Mouse (Mus musculus): ENCODE measurements at regions not wholly inside any gene's neighbourhood (a gene's known extent, or its start where the extent isn't known, plus 50 kb on each side); places are given as distances from the start of the nearest gene placed in this dataset.

GRCm38 (mm10) chr19:56177231-56177745 is 109.6 kb upstream of the Habp2 start:
- TF ChIP-seq MYOG (IDR thresholded peaks at IDR 0.05; ENCODE audit: control insufficient read depth, extremely low read depth, insufficient read length), result no peak
- H3K27me3 ChIP-seq (ENCODE audit: control insufficient read depth, insufficient read depth, insufficient read length), result peaks cover 19% of the 10 kb centered on the region
- no peak overlapping the region for H3ac ChIP-seq (ENCODE audit: control insufficient read depth, insufficient read length, low read depth)
- H3K36me3 ChIP-seq (ENCODE audit: control insufficient read depth, insufficient read depth), result no peaks in the 10 kb centered on the region
- no peaks in the 10 kb centered on the region for H3K79me3 ChIP-seq (ENCODE audit: low read depth)
- no peak overlapping the region for H3K4me3 ChIP-seq (ENCODE audit: insufficient read depth, poor library complexity, severe bottlenecking)
- no peaks in the 10 kb centered on the region for H3K79me2 ChIP-seq (ENCODE audit: control insufficient read depth, insufficient read depth)

- no peak for TF ChIP-seq FOSL1 (IDR thresholded peaks at IDR 0.05; ENCODE audit: insufficient read depth, low read length, poor library complexity, severe bottlenecking)
- no peak for TF ChIP-seq CEBPB (IDR thresholded peaks at IDR 0.05; ENCODE audit: low read depth)
- no peak for TF ChIP-seq MYOG (IDR thresholded peaks at IDR 0.05; ENCODE audit: control insufficient read depth, extremely low read depth, insufficient read length)
- TF ChIP-seq MYOD1 (IDR thresholded peaks at IDR 0.05; ENCODE audit: control insufficient read depth, insufficient read length, low read depth), result no peak
- TF ChIP-seq CTCF (IDR thresholded peaks at IDR 0.05; ENCODE audit: control insufficient read depth, insufficient read depth, insufficient read length), result no peak
- no peak for TF ChIP-seq MAX (IDR thresholded peaks at IDR 0.05)
- no peak for TF ChIP-seq USF1 (IDR thresholded peaks at IDR 0.05; ENCODE audit: low read depth)
- no peaks in the 10 kb centered on the region for H3K27me3 ChIP-seq (ENCODE audit: control insufficient read depth, insufficient read depth, insufficient read length)
- H3K79me2 ChIP-seq (ENCODE audit: control insufficient read depth, insufficient read depth), result no peaks in the 10 kb centered on the region
- no peak overlapping the region for H3K4me3 ChIP-seq (ENCODE audit: insufficient read depth, poor library complexity, severe bottlenecking)
- H3ac ChIP-seq (ENCODE audit: control insufficient read depth, insufficient read length, low read depth), result no peak overlapping the region
- H3K79me3 ChIP-seq (ENCODE audit: low read depth), result no peaks in the 10 kb centered on the region
- H3K36me3 ChIP-seq (ENCODE audit: control insufficient read depth, insufficient read depth), result no peaks in the 10 kb centered on the region
These were observed 101.2 kb upstream of the Habp2 start for GRCm38 (mm10) chr19:56185756-56186155.

GRCm38 (mm10) chr19:56189185-56189584 is 97.8 kb upstream of the Habp2 start:
- TF ChIP-seq USF1 (IDR thresholded peaks at IDR 0.05; ENCODE audit: low read depth) (no peak), FOSL1 (IDR thresholded peaks at IDR 0.05; ENCODE audit: insufficient read depth, low read length, poor library complexity, severe bottlenecking) (no peak), CTCF (IDR thresholded peaks at IDR 0.05; ENCODE audit: control insufficient read depth, insufficient read depth, insufficient read length) (no peak), MYOD1 (IDR thresholded peaks at IDR 0.05; ENCODE audit: control insufficient read depth, insufficient read length, low read depth) (no peak), MYOG (IDR thresholded peaks at IDR 0.05; ENCODE audit: control insufficient read depth, extremely low read depth, insufficient read length) (no peak), MAX (IDR thresholded peaks at IDR 0.05) (no peak), CEBPB (IDR thresholded peaks at IDR 0.05; ENCODE audit: low read depth) (no peak)

GRCm38 (mm10) chr19:56190222-56190621 is 96.7 kb upstream of the Habp2 start:
- H3K36me3 ChIP-seq (ENCODE audit: control insufficient read depth, insufficient read depth), result no peaks in the 10 kb centered on the region
- H3ac ChIP-seq (ENCODE audit: control insufficient read depth, insufficient read length, low read depth), result no peak overlapping the region
- H3K79me2 ChIP-seq (ENCODE audit: control insufficient read depth, insufficient read depth), result no peaks in the 10 kb centered on the region
- H3K4me3 ChIP-seq (ENCODE audit: insufficient read depth, poor library complexity, severe bottlenecking), result no peak overlapping the region
- H3K27me3 ChIP-seq (ENCODE audit: control insufficient read depth, insufficient read depth, insufficient read length), result peaks cover 3% of the 10 kb centered on the region
- TF ChIP-seq CEBPB (IDR thresholded peaks at IDR 0.05; ENCODE audit: low read depth) (no peak), USF1 (IDR thresholded peaks at IDR 0.05; ENCODE audit: low read depth) (no peak), MYOG (IDR thresholded peaks at IDR 0.05; ENCODE audit: control insufficient read depth, extremely low read depth, insufficient read length) (no peak), MYOD1 (IDR thresholded peaks at IDR 0.05; ENCODE audit: control insufficient read depth, insufficient read length, low read depth) (no peak), MAX (IDR thresholded peaks at IDR 0.05) (no peak), FOSL1 (IDR thresholded peaks at IDR 0.05; ENCODE audit: insufficient read depth, low read length, poor library complexity, severe bottlenecking) (no peak), CTCF (IDR thresholded peaks at IDR 0.05; ENCODE audit: control insufficient read depth, insufficient read depth, insufficient read length) (no peak)
- no peaks in the 10 kb centered on the region for H3K79me3 ChIP-seq (ENCODE audit: low read depth)

More at GRCm38 (mm10) chr19:56189185-56189584, 97.8 kb upstream of the Habp2 start:
- H3ac ChIP-seq (ENCODE audit: control insufficient read depth, insufficient read length, low read depth), result no peak overlapping the region
- no peaks in the 10 kb centered on the region for H3K79me3 ChIP-seq (ENCODE audit: low read depth)
- H3K27me3 ChIP-seq (ENCODE audit: control insufficient read depth, insufficient read depth, insufficient read length), result peaks cover 3% of the 10 kb centered on the region
- no peaks in the 10 kb centered on the region for H3K36me3 ChIP-seq (ENCODE audit: control insufficient read depth, insufficient read depth)
- H3K4me3 ChIP-seq (ENCODE audit: insufficient read depth, poor library complexity, severe bottlenecking), result no peak overlapping the region
- no peaks in the 10 kb centered on the region for H3K79me2 ChIP-seq (ENCODE audit: control insufficient read depth, insufficient read depth)

- H3K4me3 ChIP-seq (ENCODE audit: insufficient read depth, poor library complexity, severe bottlenecking), result no peak overlapping the region
- no peaks in the 10 kb centered on the region for H3K27me3 ChIP-seq (ENCODE audit: control insufficient read depth, insufficient read depth, insufficient read length)
- no peaks in the 10 kb centered on the region for H3K36me3 ChIP-seq (ENCODE audit: control insufficient read depth, insufficient read depth)
- no peaks in the 10 kb centered on the region for H3K79me3 ChIP-seq (ENCODE audit: low read depth)
- no peaks in the 10 kb centered on the region for H3K79me2 ChIP-seq (ENCODE audit: control insufficient read depth, insufficient read depth)
- no peak for TF ChIP-seq MYOG (IDR thresholded peaks at IDR 0.05; ENCODE audit: control insufficient read depth, extremely low read depth, insufficient read length)
- TF ChIP-seq CEBPB (IDR thresholded peaks at IDR 0.05; ENCODE audit: low read depth), result no peak
- no peak for TF ChIP-seq MYOD1 (IDR thresholded peaks at IDR 0.05; ENCODE audit: control insufficient read depth, insufficient read length, low read depth)
- TF ChIP-seq USF1 (IDR thresholded peaks at IDR 0.05; ENCODE audit: low read depth), result no peak
- TF ChIP-seq MAX (IDR thresholded peaks at IDR 0.05), result no peak
- no peak for TF ChIP-seq CTCF (IDR thresholded peaks at IDR 0.05; ENCODE audit: control insufficient read depth, insufficient read depth, insufficient read length)
- no peak for TF ChIP-seq FOSL1 (IDR thresholded peaks at IDR 0.05; ENCODE audit: insufficient read depth, low read length, poor library complexity, severe bottlenecking)
- no peak overlapping the region for H3ac ChIP-seq (ENCODE audit: control insufficient read depth, insufficient read length, low read depth)
These were observed 88.3 kb upstream of the Habp2 start for GRCm38 (mm10) chr19:56198474-56199236.
